Mouse (Mus musculus) embryo, embryonic 9.5 days (tissue): Measurements from ENCODE around the gene Bcl7b.
A peak's percentile ranks its signal among the peaks of the same experiment; 100 is the strongest.

Experiments
- DNase-seq: peaks from one replicate; pipeline ENCODE4 v3.0.0-alpha.2; 2017; ENCODE audit errors: extremely low spot score

The Bcl7b gene

DNA sequence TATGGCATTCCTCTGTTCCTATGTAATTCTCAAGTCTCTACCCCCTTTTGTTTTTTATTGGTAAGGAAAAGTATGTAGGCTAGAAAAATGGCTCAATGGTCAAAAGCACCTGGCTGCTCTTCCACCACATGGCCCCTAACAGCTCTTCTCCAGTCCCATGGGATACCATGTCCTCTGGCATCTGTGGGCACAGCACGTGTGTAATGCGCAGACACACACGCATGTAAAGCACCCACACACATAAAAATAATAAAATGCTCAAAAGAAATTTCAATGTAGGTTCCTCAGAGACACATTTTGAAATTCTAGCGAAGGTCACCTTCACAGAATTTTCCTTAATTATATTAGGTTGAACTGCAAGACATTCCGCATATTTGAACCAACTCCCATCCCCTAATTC lies 1.4 kb downstream of the Bcl7b start:
- no peak for DNase-seq

DNA sequence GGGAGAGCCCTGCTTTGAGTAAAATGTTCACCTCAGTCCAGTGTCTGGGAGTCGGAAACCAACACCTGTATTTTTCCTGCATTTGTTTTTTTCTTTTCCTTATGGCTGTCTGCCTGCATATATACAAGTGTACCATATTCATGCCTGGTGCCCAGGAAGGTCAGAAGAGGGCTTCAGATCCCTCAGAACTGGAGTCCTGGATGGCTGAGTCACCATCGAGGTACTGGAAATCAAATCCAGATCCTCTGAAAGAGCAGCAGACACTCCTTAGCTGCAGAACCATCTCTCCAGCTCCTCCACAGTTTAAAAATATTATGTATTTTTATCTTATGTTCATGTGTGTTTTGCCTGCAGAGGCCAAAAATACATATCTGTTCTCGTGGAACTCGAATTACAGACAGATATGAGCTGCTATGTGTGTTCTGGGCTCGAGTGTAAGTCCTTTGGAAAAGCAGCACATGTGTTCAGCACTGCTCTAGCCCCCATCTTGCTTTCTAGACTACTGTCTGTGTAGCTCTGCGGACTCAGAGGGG lies 3.7 kb downstream of the Bcl7b start:
- DNase-seq, result no peak

DNA sequence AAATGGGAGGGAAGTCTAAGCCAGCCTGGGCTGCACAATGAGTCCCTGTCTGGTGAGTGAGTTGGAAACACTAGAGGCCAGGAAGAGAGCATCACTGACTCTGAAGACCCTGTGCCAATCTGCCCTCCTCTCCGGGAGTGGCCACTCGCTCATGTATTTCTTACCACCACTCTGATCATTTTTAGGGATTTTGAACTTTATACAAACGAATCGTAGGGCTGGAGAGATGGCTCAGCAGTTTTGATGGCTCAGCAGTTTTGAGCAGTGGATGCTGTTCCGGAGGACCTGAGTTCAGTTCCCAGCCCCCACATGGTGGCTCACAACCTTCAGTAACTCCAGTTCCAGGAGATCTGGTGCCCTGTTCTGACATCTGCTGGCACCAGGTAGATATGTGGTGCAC lies 4.9 kb downstream of the Bcl7b start:
- DNase-seq, result no peak

GRCm38 (mm10) chr5:135175086-135175485 lies 7.0 kb downstream of the Bcl7b start:
- DNase-seq, result no peak

GRCm38 (mm10) chr5:135178523-135178922 lies 10.4 kb downstream of the Bcl7b start:
- DNase-seq, result no peak

DNA sequence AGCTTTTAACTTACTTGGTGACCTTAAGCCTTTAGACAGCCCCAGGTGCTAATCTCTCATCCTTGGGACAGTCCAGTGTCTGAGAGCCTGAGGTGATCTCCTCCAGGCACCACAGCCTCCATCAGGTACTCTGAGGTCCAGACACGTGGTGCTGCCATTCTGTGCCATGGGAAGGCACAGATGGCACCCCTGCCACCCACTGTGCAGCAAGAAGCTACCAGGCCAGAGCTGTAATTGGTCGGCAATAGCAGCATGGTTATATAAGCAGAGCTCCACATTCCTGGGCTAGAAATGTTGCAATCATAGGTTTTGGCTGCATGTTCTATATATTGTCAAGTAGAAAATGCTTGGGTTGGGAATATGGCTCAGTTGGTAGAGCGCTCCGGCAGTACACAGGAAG lies 10.9 kb downstream of the Bcl7b start:
- DNase-seq, result no peak

- DNase-seq, result no peak
Measured at GRCm38 (mm10) chr5:135179616-135180015, 11.5 kb downstream of the Bcl7b start.

GRCm38 (mm10) chr5:135180796-135181195 lies 12.7 kb downstream of the Bcl7b start:
- no peak for DNase-seq

- no peak for DNase-seq
Measured at GRCm38 (mm10) chr5:135181776-135182175, 13.7 kb downstream of the Bcl7b start.

DNA sequence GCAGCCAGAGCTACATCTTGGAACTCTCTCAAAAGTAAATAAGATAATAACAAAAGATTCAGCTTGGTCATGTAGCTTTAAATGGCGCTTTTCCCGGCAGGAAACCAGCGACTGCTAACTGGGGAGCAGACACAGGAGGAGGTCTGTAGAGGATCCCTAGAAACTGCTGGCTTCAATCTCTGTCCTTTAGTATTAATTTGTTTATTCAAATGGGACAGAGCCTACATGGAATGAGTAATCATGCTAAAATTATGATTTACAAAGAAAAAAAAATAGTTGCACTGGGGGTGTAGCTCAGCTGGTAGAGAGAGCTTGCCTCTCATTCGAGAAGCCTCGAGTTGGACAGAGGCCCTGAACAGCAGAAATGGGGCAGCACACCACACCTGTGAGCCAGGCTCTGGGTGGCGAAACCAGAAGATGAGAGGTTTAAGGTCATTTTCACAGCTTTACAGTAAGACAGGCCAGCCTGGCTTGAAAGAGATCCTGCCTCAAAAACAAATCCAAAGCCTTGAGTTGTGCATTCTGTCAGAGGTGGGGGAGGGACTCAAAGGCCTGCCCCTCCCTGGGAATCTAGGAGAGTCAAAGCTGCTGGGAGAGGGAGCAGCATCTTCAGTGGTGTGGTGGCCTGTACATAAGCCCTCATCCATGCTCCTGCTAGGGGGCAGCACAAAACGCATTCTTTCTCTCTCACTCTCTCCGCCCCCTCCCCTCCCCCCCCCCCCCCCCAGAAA lies 15.2 kb downstream of the Bcl7b start:
- peak; percentile 22 for DNase-seq

GRCm38 (mm10) chr5:135185016-135185415 lies 16.9 kb downstream of the Bcl7b start:
- no peak for DNase-seq

- peak; percentile 24 for DNase-seq
Measured at GRCm38 (mm10) chr5:135185596-135185995, 17.5 kb downstream of the Bcl7b start.

GRCm38 (mm10) chr5:135186231-135186620 lies 18.1 kb downstream of the Bcl7b start:
- no peak for DNase-seq

- DNase-seq, result peak; percentile 98
Measured at GRCm38 (mm10) chr5:135186621-135187348, 18.7 kb downstream of the Bcl7b start, which contains the start of gene Baz1b. Gene Baz1b, plus strand, starts transcription at chr5:135187264.

- DNase-seq, result no peak
Measured at GRCm38 (mm10) chr5:135187349-135188213, 19.5 kb downstream of the Bcl7b start.

DNA sequence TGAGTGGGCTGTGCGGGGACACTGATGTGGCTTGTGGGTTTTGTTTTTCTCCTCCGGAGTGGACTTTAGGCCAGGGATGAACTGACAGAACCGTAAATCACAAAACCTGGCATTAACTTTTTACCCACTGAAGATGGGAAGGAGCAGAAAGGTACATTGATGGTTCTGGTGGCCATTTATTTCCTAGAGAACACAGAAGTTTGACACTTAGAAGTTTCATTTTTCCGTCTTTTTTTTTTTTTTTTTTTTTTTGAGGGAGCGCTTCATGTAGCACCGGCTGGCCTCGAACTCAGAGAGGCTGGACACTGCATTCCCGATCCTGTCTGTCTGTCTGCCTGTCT lies 20.1 kb downstream of the Bcl7b start:
- no peak for DNase-seq

DNA sequence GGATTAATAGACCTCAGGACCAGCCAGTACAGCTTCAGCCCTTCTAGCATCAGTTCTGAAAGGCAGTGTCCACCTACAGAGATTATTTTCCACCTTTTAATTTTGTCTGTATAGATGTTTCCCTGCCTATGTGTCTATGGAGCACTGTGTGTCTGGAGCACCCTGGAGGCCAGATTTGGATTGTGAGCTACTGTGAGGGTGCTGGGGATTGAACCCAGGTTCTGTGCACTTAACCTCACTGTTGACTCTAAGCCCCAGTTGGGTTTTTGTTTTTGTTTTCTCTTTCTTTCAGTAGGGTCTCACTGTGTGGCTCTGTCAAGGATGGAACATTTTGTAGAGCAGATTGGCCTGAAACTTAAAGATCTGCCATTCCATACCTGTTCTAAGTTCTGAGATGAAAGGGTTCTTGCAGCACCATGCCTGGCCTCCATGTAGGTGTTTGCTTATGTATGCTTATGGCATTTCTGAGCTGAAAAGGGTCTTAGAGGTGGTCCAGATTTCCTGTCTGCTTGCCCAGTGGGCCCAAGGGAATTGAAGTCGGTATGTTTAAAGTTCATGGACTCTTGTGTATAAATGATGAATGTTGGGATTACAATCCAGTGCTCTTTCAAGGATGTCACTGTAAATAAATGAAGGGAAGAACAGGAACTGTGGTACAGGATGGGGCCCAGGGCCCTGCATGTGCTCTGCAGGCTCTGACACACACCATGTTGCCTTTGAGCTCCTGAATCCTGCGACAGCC lies 21.4 kb downstream of the Bcl7b start:
- DNase-seq, result no peak

DNA sequence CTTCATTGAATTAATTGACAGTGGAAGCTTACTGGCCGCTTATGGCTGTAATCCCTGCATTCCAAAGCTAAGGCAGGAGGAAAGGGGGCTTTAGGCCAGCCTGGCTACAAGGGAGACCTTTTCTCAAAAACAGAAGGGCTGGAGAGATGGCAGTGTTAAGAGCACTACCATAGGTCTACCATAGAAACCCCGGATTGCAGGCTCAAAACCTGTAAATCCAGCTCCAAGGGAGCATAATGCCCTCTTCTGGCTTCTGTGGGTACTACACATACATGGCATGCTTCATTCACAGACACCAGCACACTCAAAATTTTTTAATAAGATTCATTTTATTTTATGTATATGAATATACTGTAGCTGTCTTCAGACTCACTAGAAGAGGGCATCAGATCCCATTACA lies 23.5 kb downstream of the Bcl7b start:
- DNase-seq, result peak; percentile 62

DNA sequence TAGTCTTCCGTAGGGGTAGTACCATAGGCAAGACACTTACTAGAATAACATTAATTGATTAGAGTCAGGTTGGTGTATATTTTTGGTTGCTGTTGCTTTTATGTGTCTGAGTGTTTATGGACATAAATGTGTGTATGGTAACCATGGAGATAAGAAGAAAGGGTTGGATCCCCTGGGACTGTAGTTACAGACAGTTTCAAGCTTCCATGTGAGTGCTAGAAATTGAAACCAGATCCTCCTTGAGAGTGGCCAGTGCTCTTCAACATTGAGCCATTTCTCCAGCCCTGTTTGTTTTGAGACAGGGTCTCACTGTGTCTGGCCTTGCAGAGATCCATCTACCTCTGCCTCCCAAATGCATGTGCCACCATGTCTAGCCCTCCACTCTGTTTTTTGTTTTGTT lies 24.3 kb downstream of the Bcl7b start:
- DNase-seq, result no peak

GRCm38 (mm10) chr5:135196367-135196766 lies 28.3 kb downstream of the Bcl7b start:
- no peak for DNase-seq

- no peak for DNase-seq
Measured at GRCm38 (mm10) chr5:135202763-135203162, 34.7 kb downstream of the Bcl7b start.

DNA sequence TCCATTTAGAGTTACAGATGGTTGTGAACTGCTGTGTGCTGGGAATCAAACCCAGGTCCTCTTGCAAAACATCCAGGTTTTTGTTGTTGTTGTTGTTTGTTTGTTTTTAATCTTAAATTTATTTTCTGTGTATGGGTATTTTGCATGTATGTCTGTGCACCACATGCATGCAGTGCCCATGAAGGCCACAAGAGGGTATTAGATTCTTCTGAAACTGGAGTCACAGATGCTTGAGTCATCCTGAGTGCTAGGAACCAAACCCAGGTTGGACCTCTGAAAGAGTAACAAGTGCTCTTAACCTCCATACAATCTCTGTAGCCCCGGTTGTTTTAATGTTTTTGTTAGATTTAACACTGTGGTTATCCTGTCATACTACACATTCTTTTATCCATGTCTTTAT lies 40.1 kb downstream of the Bcl7b start:
- DNase-seq, result no peak
